Mouse (Mus musculus): Measurements from ENCODE around the gene Prkn. TPM values are rescaled to one million over a fixed set of nuclear protein-coding genes. Genes with fewer than 3 reads are reported as not detected.

Gene Prkn
- polyA plus RNA-seq, 1 experiment from 2014 or later: 2.3 TPM

DNA sequence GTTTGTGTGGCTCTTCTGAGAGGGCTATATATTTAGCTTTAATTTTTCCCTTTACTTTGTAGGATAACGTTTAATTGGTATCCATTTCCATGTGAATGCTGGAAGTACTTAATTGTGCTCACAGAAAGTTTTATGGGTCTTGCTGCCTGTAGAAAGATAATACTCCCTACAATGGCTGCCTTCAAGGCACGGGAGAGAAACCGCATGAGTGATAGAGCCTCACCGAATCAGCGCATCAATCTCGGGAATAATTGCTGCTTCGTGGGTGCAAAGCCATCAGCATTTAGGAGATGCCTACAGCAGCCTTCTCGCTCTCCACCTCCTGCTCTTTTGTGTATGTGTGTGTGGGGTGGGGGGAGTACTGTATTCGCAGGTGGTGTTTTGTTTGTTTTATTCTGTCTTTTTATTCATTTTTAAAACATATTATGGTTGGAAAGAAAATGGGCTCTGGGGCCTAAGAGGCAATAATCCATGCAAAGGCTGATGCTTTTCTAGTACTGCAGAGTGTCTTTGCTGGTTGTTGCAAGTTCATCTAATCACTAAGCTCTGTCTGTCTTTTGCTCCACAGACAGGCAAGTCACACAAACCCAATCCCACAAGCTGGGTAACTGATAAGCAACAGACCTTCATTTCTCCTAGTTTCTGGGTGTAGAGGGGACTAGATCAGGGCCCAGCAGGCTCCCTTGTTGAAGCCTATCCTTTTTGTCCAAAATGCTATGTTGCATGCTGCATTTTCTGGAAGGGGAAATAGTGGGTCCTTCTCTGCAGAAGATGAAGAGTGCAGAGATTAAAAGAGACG lies 119.1 kb downstream of the Prkn start:
- Histone ChIP-seq H3K36me3 (ENCODE audit: control insufficient read depth, insufficient read depth, low read length) (no peaks in the 10 kb centered on the region), H3K27ac (replicated peaks) (no peak overlapping the region), H3K27me3 (ENCODE audit: control insufficient read depth, insufficient read depth, low read length) (no peaks in the 10 kb centered on the region), H3K9me3 (ENCODE audit: control insufficient read depth, low read length) (no peaks in the 10 kb centered on the region), H3K4me1 (replicated peaks; ENCODE audit: control insufficient read depth, insufficient read depth) (no peaks in the 10 kb centered on the region), H3K4me2 (replicated peaks; ENCODE audit: low read depth) (no peak overlapping the region), H3K9ac (ENCODE audit: low read length) (no peak overlapping the region), H3K4me3 (ENCODE audit: low read depth, low read length) (no peak overlapping the region)
- TF ChIP-seq EP300 (optimal IDR thresholded peaks at IDR 0.05) (no peak), CTCF (IDR thresholded peaks at IDR 0.05; ENCODE audit: low read depth) (no peak)
- 71% methylated on average over 10 of the region's 10 CpGs for WGBS
- DNase-seq (ENCODE audit: low spot score) (no peak), ATAC-seq (ENCODE audit: low FRiP score, low TSS enrichment) (no peak)

DNA sequence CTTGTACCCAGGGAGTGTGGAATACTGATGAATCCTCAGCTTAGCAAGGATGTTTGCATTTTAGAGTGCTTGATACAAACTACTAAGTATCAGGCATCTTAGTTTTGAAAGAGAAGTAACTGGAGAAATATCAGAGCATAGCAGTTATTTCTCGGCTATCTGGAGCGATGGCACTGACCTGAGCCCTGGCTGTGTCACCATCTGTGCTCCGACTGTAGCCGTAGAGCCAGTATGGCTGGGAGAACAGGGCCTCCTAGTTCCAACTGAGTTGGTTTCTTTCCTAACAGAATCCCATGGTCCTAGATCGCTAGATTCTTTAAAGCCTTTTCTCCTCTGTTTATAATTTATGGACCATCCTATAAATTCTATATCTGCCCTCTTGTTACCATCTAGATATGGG lies 122.0 kb downstream of the Prkn start:
- Histone ChIP-seq H3K36me3 (ENCODE audit: control insufficient read depth, insufficient read depth, low read length) (no peaks in the 10 kb centered on the region), H3K4me2 (replicated peaks; ENCODE audit: low read depth) (no peak overlapping the region), H3K27me3 (ENCODE audit: control insufficient read depth, insufficient read depth, low read length) (no peaks in the 10 kb centered on the region), H3K4me3 (ENCODE audit: low read depth, low read length) (no peak overlapping the region), H3K4me1 (replicated peaks; ENCODE audit: control insufficient read depth, insufficient read depth) (no peaks in the 10 kb centered on the region), H3K9me3 (ENCODE audit: control insufficient read depth, low read length) (no peaks in the 10 kb centered on the region), H3K9ac (ENCODE audit: low read length) (no peak overlapping the region), H3K27ac (replicated peaks) (no peak overlapping the region)
- TF ChIP-seq EP300 (optimal IDR thresholded peaks at IDR 0.05) (no peak), CTCF (IDR thresholded peaks at IDR 0.05; ENCODE audit: low read depth) (no peak)
- DNase-seq (ENCODE audit: low spot score) (no peak), ATAC-seq (ENCODE audit: low FRiP score, low TSS enrichment) (no peak)
- 94% methylated on average over 5 of the region's 5 CpGs for WGBS

DNA sequence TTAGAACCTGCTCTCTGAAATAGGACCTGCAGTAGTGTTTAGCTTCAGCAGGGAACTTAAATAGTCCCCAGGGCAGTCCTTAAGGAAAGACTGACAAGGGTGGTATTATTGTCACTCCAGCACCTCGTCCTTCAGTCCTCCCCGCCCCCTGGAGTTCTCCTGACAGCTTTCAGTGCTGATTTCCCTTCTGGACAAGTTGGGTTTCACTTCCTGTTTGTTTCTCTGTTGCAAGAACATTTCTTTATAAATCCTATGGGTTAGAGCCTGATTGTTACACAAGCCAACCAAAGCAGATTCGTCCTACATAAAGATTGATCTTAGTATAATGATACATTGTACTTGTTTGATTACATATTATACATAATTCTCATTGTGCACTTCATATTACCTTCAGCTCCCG lies 142.0 kb downstream of the Prkn start:
- H3K4me3 ChIP-seq (ENCODE audit: low read depth, low read length): no peak overlapping the region
- no peak overlapping the region for H3K4me2 ChIP-seq (replicated peaks; ENCODE audit: low read depth)
- 65% methylated on average over 4 of the region's 4 CpGs for WGBS
- no peak for ATAC-seq (ENCODE audit: low FRiP score, low TSS enrichment)
- TF ChIP-seq EP300 (optimal IDR thresholded peaks at IDR 0.05) (no peak), CTCF (IDR thresholded peaks at IDR 0.05; ENCODE audit: low read depth) (no peak)
- H3K9me3 ChIP-seq (ENCODE audit: control insufficient read depth, low read length): no peaks in the 10 kb centered on the region
- H3K4me1 ChIP-seq (replicated peaks; ENCODE audit: control insufficient read depth, insufficient read depth): no peaks in the 10 kb centered on the region
- no peaks in the 10 kb centered on the region for H3K27me3 ChIP-seq (ENCODE audit: control insufficient read depth, insufficient read depth, low read length)
- H3K27ac ChIP-seq (replicated peaks): no peak overlapping the region
- no peak for DNase-seq (ENCODE audit: low spot score)
- no peaks in the 10 kb centered on the region for H3K36me3 ChIP-seq (ENCODE audit: control insufficient read depth, insufficient read depth, low read length)
- no peak overlapping the region for H3K9ac ChIP-seq (ENCODE audit: low read length)

DNA sequence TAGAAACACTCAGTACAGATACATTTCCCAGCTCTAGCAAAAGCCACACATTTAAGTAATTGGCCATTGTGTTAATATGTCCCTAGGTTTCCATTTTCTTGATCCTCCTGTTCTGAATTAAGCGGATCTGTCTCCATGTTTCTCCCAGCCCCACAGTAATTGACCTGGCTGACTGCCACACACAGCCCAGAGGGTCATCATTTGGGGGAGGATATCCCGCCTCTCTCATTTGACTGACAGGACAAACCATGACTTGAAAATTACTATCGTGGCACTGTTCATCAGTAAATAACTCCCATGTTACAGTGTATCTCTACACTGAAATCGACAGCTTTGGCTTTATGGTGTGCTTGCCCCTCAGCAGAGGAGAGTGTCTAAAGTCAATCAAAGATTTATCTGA lies 146.9 kb downstream of the Prkn start:
- 86% methylated on average over 4 of the region's 4 CpGs for WGBS
- DNase-seq (ENCODE audit: low spot score): no peak

GRCm38 (mm10) chr17:10997291-10997690 lies 157.1 kb downstream of the Prkn start:
- 58% methylated on average over 5 of the region's 5 CpGs for WGBS
- DNase-seq (ENCODE audit: low spot score) (no peak), ATAC-seq (ENCODE audit: low FRiP score, low TSS enrichment) (no peak)
- Histone ChIP-seq H3K4me2 (replicated peaks; ENCODE audit: low read depth) (no peak overlapping the region), H3K4me1 (replicated peaks; ENCODE audit: control insufficient read depth, insufficient read depth) (no peaks in the 10 kb centered on the region), H3K27ac (replicated peaks) (no peak overlapping the region), H3K9ac (ENCODE audit: low read length) (no peak overlapping the region), H3K27me3 (ENCODE audit: control insufficient read depth, insufficient read depth, low read length) (no peaks in the 10 kb centered on the region), H3K36me3 (ENCODE audit: control insufficient read depth, insufficient read depth, low read length) (no peaks in the 10 kb centered on the region), H3K4me3 (ENCODE audit: low read depth, low read length) (no peak overlapping the region), H3K9me3 (ENCODE audit: control insufficient read depth, low read length) (no peaks in the 10 kb centered on the region)
- TF ChIP-seq EP300 (optimal IDR thresholded peaks at IDR 0.05): no peak
- TF ChIP-seq CTCF (IDR thresholded peaks at IDR 0.05; ENCODE audit: low read depth): no peak

More for the DNA sequence above, 146.9 kb downstream of the Prkn start:
- no peaks in the 10 kb centered on the region for H3K36me3 ChIP-seq (ENCODE audit: control insufficient read depth, insufficient read depth, low read length)
- no peak for ATAC-seq (ENCODE audit: low FRiP score, low TSS enrichment)
- H3K4me1 ChIP-seq (replicated peaks; ENCODE audit: control insufficient read depth, insufficient read depth): no peaks in the 10 kb centered on the region
- TF ChIP-seq CTCF (IDR thresholded peaks at IDR 0.05; ENCODE audit: low read depth) (no peak), EP300 (optimal IDR thresholded peaks at IDR 0.05) (no peak)
- H3K27me3 ChIP-seq (ENCODE audit: control insufficient read depth, insufficient read depth, low read length): no peaks in the 10 kb centered on the region
- H3K9me3 ChIP-seq (ENCODE audit: control insufficient read depth, low read length): no peaks in the 10 kb centered on the region
- H3K27ac ChIP-seq (replicated peaks): no peak overlapping the region
- no peak overlapping the region for H3K4me2 ChIP-seq (replicated peaks; ENCODE audit: low read depth)
- no peak overlapping the region for H3K4me3 ChIP-seq (ENCODE audit: low read depth, low read length)
- no peak overlapping the region for H3K9ac ChIP-seq (ENCODE audit: low read length)

DNA sequence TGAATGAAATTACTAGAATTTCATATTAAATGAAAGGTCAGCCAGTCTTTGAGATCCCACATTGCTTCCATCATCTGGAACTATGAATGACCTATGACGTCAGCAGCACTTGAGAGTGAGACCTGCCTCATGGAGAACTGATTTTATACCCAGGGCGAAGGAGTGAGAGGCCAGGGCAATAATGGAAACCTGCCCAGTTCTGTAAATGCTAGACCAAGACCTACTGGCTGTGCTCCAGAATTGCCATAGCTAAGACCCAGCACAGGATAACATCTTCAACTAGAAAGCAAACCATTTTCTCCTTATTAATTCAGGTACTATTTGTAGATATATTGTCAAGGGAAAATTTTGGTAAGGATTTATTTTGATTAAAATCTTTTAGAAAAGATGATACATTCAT lies 183.2 kb downstream of the Prkn start:
- TF ChIP-seq CTCF (IDR thresholded peaks at IDR 0.05; ENCODE audit: low read depth): no peak
- TF ChIP-seq EP300 (optimal IDR thresholded peaks at IDR 0.05): no peak
- Histone ChIP-seq H3K4me2 (replicated peaks; ENCODE audit: low read depth) (no peak overlapping the region), H3K9ac (ENCODE audit: low read length) (no peak overlapping the region), H3K36me3 (ENCODE audit: control insufficient read depth, insufficient read depth, low read length) (no peaks in the 10 kb centered on the region), H3K27ac (replicated peaks) (no peak overlapping the region), H3K9me3 (ENCODE audit: control insufficient read depth, low read length) (no peaks in the 10 kb centered on the region), H3K4me1 (replicated peaks; ENCODE audit: control insufficient read depth, insufficient read depth) (no peaks in the 10 kb centered on the region), H3K4me3 (ENCODE audit: low read depth, low read length) (no peak overlapping the region), H3K27me3 (ENCODE audit: control insufficient read depth, insufficient read depth, low read length) (no peaks in the 10 kb centered on the region)
- DNase-seq (ENCODE audit: low spot score): no peak
- WGBS: 76% methylated on average over 2 of the region's 2 CpGs
- no peak for ATAC-seq (ENCODE audit: low FRiP score, low TSS enrichment)
